Mouse (Mus musculus): ENCODE measurements around the gene Mark1.

Mark1 gene

GRCm38 (mm10) chr1:184891998-184892397 lies 107.4 kb downstream of the Mark1 start:
- DNase-seq (ENCODE audit: low spot score in 2 of 2): peak in 1 of 2 experiments; percentile 48

GRCm38 (mm10) chr1:184889454-184889853 lies 109.9 kb downstream of the Mark1 start:
- DNase-seq (ENCODE audit: low spot score in 2 of 2): no peak

- DNase-seq (ENCODE audit: low spot score in 2 of 2): no peak
These were observed 113.2 kb downstream of the Mark1 start for GRCm38 (mm10) chr1:184886160-184886559.

- DNase-seq (ENCODE audit: low spot score in 2 of 2): peak in 1 of 2 experiments; percentile 23
These were observed 116.8 kb downstream of the Mark1 start, which contains the start of gene C130074G19Rik for GRCm38 (mm10) chr1:184882281-184883268. C130074G19Rik (minus strand) TSS chr1:184883218.

GRCm38 (mm10) chr1:184881861-184882260 lies 117.5 kb downstream of the Mark1 start:
- DNase-seq (ENCODE audit: low spot score in 2 of 2): no peak

- no peak for DNase-seq (ENCODE audit: low spot score in 2 of 2)
These were observed 118.2 kb downstream of the Mark1 start for GRCm38 (mm10) chr1:184881211-184881610.

GRCm38 (mm10) chr1:184878860-184879259 lies 120.5 kb downstream of the Mark1 start:
- no peak for DNase-seq (ENCODE audit: low spot score in 2 of 2)

- peak; percentile 53 to 62 for DNase-seq (ENCODE audit: low spot score in 2 of 2)
These were observed 122.1 kb downstream of the Mark1 start for GRCm38 (mm10) chr1:184877306-184877705.

- no peak for DNase-seq (ENCODE audit: low spot score in 2 of 2)
These were observed 125.5 kb downstream of the Mark1 start for GRCm38 (mm10) chr1:184873910-184874309.

- no peak for DNase-seq (ENCODE audit: low spot score in 2 of 2)
These were observed 127.1 kb downstream of the Mark1 start for GRCm38 (mm10) chr1:184872069-184872819.

- DNase-seq (ENCODE audit: low spot score in 2 of 2): no peak
These were observed 127.9 kb downstream of the Mark1 start for GRCm38 (mm10) chr1:184871506-184871905.

- no peak for DNase-seq (ENCODE audit: low spot score in 2 of 2)
These were observed 128.6 kb downstream of the Mark1 start for GRCm38 (mm10) chr1:184870646-184871385.

- no peak for DNase-seq (ENCODE audit: low spot score in 2 of 2)
These were observed 129.3 kb downstream of the Mark1 start for GRCm38 (mm10) chr1:184869939-184870565.

- no peak for DNase-seq (ENCODE audit: low spot score in 2 of 2)
These were observed 131.7 kb downstream of the Mark1 start for GRCm38 (mm10) chr1:184867640-184868120.

GRCm38 (mm10) chr1:184864381-184864801 lies 135.0 kb downstream of the Mark1 start:
- DNase-seq (ENCODE audit: low spot score in 2 of 2): no peak

- DNase-seq (ENCODE audit: low spot score in 2 of 2): no peak
These were observed 136.7 kb downstream of the Mark1 start for GRCm38 (mm10) chr1:184862636-184863035.

GRCm38 (mm10) chr1:184861551-184861950 lies 137.8 kb downstream of the Mark1 start:
- no peak for DNase-seq (ENCODE audit: low spot score in 2 of 2)

GRCm38 (mm10) chr1:184860276-184860675 lies 139.1 kb downstream of the Mark1 start:
- DNase-seq (ENCODE audit: low spot score in 2 of 2): no peak

- DNase-seq (ENCODE audit: low spot score in 2 of 2): no peak
These were observed 141.1 kb downstream of the Mark1 start for GRCm38 (mm10) chr1:184858253-184858652.

- peak; percentile 45 to 58 for DNase-seq (ENCODE audit: low spot score in 2 of 2)
These were observed 142.2 kb downstream of the Mark1 start for GRCm38 (mm10) chr1:184857216-184857615.

- no peak for DNase-seq (ENCODE audit: low spot score in 2 of 2)
These were observed 145.4 kb downstream of the Mark1 start for GRCm38 (mm10) chr1:184853922-184854321.

All from right cerebral cortex, adult 2 months (tissue).